Mouse (Mus musculus) spleen, adult 2 months (tissue): ENCODE measurements around the gene Gas2l1.

Source experiments
- CTCF ChIP-seq: fragments of 200-500 bp; IDR thresholded peaks from 2 replicates; pipeline ENCODE4 v1.5.1; 2011; ENCODE audit warnings: mild to moderate bottlenecking, inconsistent platforms; ENCODE audit not compliant: insufficient read depth, insufficient read length, insufficient replicate concordance; ENCODE audit errors: extremely low read depth
- POLR2A ChIP-seq: fragments of 200-500 bp; IDR thresholded peaks from 2 replicates; pipeline ENCODE4 v1.6.1; 2011; ENCODE audit warnings: low read depth, low read length, inconsistent platforms

DNA sequence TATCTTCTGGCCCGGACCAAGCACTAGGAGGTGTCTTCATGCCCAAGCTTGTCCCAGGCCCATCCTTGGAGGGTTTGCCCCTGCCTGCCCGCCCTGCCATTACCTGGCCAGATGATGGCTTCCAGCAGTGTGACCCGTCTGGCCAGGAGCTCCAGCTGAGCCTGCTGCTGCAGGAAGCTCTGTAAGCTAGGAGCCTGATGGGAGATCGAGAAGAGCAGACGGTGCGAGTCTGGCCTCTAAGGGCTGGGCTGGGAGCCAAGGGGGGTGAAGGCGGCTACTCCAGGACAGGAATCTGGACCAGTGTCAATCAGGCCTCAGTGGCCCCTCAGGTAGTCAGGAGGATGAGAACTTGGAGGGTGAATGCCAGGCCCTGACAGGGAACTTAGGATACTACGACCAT lies 44.3 kb upstream of the Gas2l1 start:
- no peak for TF ChIP-seq POLR2A
- no peak for TF ChIP-seq CTCF
